Mouse (Mus musculus): ENCODE measurements at regions not wholly inside any gene's neighbourhood (a gene's known extent, or its start where the extent isn't known, plus 50 kb on each side); places are given as distances from the start of the nearest gene placed in this dataset.
"Not testable (repeated sequence)": the region's sequence is repeated elsewhere in the genome, so short reads cannot be mapped to it uniquely, and the experiment has no call there.

DNA sequence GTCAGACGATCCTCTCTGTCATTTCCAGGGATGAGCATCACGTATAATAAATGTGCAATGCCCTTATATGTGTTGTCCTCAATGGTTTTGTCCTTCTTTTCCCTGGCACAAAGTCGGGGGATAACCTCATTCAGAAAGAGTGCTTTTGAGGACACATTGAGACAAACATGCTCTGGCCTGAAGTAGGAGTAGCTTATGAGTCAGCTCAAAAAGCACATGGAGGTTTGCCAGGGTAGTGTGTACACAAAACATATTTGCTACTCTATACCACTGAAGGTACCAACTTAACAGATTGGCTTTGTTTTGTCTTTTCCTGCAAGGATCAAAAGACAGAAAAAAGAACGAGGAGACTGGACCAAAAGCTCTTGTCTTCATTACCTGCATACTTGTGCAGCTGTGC is 682.1 kb upstream of the Grid2 start:
- no peak for DNase-seq
- intact Hi-C loops (cut with DNase I), result no loop called here

DNA sequence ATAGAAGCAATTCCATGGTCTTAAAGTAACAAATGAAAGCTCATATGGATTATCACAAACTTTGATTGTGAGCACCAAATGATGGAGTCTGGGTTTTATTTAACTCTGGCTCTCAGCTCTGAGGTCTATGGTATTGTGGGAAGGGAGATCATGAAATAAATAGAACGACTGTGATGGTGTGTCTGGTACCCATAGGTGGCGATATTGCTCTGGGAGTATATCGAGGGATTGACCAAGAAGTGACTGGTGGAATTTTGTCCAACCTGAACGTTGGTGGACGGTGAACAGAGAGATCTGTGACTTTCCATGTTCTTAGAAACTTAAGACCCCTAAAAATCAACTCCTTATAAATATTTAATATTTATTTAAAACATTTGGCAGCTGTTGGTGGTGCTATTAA is 679.5 kb upstream of the Grid2 start:
- peak; percentile 2 to 22 for DNase-seq
- intact Hi-C loops (cut with DNase I), result no loop called here

DNA sequence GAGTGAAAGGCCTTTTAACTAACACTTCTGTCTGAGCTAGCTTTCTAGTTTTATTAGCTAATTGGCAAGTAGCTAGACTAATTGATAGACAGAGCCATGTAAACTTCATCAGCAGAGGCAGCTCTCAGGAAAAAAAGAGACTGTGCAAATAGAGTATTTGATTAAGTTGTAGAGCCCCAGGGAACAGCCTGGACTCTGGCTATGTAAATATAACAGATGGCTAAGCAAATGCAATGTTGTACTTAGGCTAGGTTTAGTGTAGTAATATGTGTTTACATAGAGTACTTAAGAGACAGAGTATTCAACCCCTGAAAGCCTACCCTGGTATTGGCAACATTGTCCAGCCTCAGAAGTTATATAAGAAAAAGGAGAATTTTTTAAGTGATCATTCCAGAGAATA is 635.1 kb upstream of the Grid2 start:
- intact Hi-C loops (cut with DNase I), result no loop called here
- DNase-seq, result no peak

DNA sequence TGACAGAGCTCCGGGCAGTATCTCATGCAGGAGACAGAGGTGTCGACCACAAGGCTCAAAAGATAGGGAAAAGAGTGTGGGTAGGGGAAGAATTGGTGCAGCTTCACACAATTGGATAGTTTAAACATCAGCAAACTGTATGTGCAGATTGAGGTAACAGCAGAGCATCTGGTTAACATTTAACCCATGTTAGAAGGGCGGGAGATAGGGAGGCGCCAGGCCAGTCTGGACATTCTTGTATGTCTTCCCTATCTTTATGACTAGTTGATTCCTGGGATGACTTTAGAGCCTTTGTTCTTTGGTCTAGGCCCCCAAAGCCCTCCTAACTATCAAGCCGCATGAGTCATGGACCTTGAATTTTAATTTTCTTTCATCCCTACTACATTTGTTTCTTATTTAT is 587.6 kb upstream of the Grid2 start:
- intact Hi-C loops (cut with DNase I); DNase-seq: not testable (repeated sequence)

DNA sequence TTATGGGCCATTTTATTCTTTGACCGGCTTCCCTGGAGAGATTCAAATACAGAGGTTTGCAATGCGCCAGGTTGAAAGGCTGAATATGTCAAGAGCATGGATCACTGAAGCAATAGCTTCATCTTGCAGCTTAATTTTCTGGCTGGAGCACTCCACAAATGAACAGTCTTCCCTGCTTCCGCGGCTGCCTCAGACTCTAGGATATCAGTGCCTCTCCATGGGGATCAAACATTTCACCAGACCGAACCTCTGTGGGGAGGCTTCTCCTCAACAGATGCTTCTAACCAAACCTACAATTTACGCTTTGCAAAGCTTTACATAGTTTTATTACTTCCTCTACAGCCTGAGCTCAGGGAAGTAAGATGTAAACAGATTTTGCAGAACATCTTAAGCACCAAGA is 537.3 kb upstream of the Grid2 start:
- intact Hi-C loops (cut with DNase I), result no loop called here
- DNase-seq, result no peak

DNA sequence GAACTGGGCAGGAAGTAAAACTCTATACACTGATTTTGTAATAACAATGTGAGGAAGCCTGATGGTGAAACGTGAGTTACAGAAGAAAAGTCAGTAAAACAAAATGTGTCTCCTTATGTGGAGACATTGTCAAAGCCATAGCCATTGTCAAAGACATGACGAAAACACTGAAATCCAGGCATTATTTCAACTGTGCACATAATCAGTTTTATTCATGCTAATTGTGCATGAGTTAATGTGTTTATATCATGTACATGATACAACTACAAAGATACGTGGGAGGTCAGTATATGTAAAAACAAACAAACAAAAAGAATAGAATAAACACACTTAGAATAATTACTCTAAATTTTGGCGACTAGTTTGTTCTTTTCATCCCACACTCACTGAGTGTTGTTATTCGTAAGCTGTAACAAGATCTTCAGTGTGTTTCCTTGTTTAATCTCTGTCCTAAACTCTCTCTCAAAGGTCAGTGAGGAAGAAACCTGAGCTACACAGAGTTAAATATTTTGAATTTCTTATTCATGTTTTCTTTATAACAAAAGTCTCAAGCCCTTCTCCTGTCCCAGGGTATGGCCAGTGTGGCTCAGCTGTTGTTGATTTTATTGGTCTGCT is 536.0 kb upstream of the Grid2 start:
- intact Hi-C loops (cut with DNase I), result no loop called here
- no peak for DNase-seq
